18 mouse cellular contexts compared by ENCODE assay signal in genomic region chrX:48291413-48291812, GRCm38 (mm10).
"Had no signal": no experiment of that assay in that cellular context is flagged by ENCODE, and none has a peak within 500 bp of the region (broad histone marks: within the 10 kb centered on the region; RNA-seq: fewer than 3 reads in every experiment).

No protein-coding gene starts in this region.

- H3K27ac ChIP-seq: layer of hippocampus, adult 2 months; liver, embryonic 14.5 days; macrophage; midbrain, embryonic 13.5 days; neural tube, embryonic 13.5 days; stomach, embryonic 15.5 days had no signal

- H3K27me3 ChIP-seq: stomach, embryonic 15.5 days had no signal

- H3K4me1 ChIP-seq: midbrain, embryonic 13.5 days; neural tube, embryonic 13.5 days; stomach, embryonic 15.5 days had no signal

- H3K4me3 ChIP-seq: layer of hippocampus, adult 2 months; midbrain, embryonic 13.5 days; myocyte; neural tube, embryonic 13.5 days; stomach, embryonic 15.5 days had no signal

- H3K4me2 ChIP-seq: liver, embryonic 11.5 days; midbrain, embryonic 13.5 days; neural tube, embryonic 13.5 days; stomach, embryonic 15.5 days had no signal

- H3K9ac ChIP-seq: liver, embryonic 14.5 days; midbrain, embryonic 13.5 days; neural tube, embryonic 13.5 days; stomach, embryonic 15.5 days had no signal

- DNase-seq: layer of hippocampus, adult 9-11 months; lung, adult 18-20 months; retina, postnatal 1 day; right cerebral cortex, postnatal 25 days; spleen, adult 18-20 months; thymus, adult 18-20 months; thymus, postnatal 36 days had no signal

- H3K9me3 ChIP-seq: midbrain, embryonic 13.5 days; neural tube, embryonic 13.5 days; stomach, embryonic 15.5 days had no signal

- ATAC-seq: inflammation-experienced regulatory T-cells, adult 6 months; intestine, embryonic 16.5 days; midbrain, embryonic 13.5 days; midbrain, embryonic 16.5 days had no signal

- H3K36me3 ChIP-seq: midbrain, embryonic 13.5 days; neural tube, embryonic 13.5 days; stomach, embryonic 15.5 days had no signal
